Mouse (Mus musculus): ENCODE measurements around the gene Fancc.
A peak's percentile ranks its signal among the peaks of the same experiment; 100 is the strongest.

Gene Fancc

GRCm38 (mm10) chr13:63246332-63246940 is 250.6 kb downstream of the Fancc start:
- DNase-seq (ENCODE audit: low spot score) = peak; percentile 39

- peak; percentile 42 for DNase-seq (ENCODE audit: low spot score)
These were observed 251.3 kb downstream of the Fancc start for GRCm38 (mm10) chr13:63245812-63246211.

- peak; percentile 29 for DNase-seq (ENCODE audit: low spot score)
These were observed 251.9 kb downstream of the Fancc start for GRCm38 (mm10) chr13:63245218-63245617.

- DNase-seq (ENCODE audit: low spot score) = peak; percentile 36
These were observed 252.7 kb downstream of the Fancc start for GRCm38 (mm10) chr13:63244425-63244824.

DNA sequence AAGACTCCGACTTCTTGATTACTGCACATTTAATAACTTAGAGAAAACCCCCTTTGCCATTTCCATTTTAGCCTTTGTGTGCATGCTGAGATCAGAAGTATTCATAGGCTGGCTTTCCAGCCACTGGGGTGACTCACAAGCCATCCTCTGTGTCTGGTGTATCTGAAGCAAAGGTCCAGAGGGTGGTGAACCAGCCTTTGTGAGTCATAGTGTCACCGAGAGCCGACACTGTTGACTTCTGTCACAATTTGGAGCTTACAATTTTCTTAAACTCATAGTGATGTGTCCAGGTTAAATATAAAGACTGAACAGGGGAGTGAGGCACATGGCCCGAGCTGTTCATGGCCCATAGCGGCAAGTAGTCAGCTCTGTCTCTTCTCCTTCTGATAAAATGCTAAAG is 253.5 kb downstream of the Fancc start:
- DNase-seq (ENCODE audit: low spot score) = peak; percentile 73

DNA sequence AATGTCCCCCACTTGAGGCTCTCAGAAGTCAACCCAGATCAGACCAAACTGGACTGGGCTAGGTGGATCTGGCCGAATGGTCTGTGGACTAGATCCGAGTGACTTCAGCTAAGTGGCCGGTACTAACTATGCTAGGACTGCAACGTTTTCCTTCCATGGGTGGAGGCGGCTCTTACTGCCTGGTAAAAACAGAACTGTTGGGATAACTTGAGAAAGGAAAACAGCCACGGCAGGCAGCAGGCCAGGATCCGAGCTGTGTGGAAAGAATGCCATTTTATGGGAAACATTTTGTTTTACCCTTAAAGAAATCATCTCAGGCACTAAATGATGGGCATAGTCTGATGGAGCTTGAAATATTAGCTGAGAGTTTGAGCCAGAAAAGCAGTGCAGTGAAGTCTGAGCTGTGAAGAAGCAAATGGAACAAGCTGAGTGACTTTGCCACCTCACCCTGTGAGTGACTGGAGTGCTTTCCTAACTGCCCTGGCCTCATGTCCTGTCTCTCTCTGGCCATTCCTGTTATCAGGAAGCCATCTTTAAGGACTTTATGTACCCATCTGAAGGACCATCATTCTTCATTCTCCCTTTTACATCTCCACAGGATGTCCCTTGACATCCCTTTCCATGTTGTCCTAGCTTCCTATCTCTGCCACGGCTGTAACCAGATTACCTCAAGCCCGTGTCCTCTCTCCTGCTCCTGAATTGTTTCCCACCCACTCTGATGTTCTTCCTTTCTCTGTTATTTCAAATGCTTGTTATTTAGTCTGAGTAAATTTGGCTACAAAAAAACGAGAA is 254.5 kb downstream of the Fancc start:
- peak; percentile 23 for DNase-seq (ENCODE audit: low spot score)

DNA sequence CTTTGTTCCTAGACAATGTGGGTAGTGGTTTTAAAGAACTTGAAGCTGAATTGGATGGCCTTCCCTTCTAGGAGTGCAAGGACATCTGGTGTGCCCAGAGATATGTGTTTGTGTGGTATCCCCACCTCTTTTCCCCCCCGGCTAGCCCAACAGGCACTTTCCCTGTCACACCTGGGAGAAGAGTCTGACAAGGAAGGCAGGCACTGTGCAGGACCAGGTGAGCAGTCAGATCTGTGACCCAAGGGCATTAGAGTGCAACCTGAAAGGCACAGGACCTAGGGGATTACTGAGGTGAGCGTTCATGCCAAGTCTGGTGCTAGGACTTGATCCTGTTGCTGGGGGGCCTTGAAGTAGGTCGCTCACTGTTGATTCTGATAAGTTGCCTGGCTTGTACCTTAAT is 255.4 kb downstream of the Fancc start:
- no peak for DNase-seq (ENCODE audit: low spot score)

DNA sequence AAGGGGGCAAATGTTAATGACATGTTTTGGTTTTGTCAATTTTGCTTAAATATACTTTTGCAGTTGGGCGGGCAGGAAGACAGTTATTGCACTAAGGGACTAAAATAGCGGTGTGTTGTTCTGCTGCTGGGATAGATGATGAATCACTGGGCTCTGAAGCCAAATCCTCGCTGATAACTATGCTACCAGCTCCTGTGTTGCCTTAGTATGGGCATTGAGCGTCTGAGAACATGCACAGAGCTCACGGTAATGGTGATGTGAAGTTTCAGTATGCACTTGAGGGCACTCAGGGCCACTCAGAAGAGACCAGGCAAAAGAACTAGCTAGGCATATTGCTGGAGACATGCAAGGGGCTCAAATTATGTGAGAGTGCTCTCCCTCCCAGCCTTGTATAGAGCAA is 256.2 kb downstream of the Fancc start:
- DNase-seq (ENCODE audit: low spot score) = no peak

GRCm38 (mm10) chr13:63239877-63240671 is 257.0 kb downstream of the Fancc start:
- DNase-seq (ENCODE audit: low spot score) = peak; percentile 72

DNA sequence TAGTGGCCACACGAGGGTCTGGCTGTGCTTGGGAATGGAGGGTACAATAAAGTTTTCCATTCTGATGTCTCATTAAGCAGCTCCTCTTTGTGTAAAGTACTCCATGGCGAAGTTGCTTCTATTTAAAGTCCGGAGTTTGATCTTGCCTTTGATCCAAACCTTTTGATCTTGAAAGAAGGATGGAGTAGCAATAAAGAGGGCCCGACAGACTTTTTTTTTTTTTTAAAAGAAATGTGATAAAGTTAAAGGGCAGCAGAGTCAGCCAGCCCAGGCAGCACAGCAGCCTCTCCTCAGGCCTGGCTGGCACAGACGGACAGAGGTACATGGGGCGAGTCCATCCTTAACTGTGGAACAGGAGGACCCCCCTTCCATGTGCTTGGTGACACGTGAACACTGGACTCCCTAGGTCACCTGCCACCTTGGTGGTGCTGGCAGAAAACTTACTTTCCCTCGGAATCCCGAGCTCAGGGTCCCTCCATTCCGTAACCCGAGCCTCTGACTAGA is 257.7 kb downstream of the Fancc start:
- DNase-seq (ENCODE audit: low spot score) = peak; percentile 41

DNA sequence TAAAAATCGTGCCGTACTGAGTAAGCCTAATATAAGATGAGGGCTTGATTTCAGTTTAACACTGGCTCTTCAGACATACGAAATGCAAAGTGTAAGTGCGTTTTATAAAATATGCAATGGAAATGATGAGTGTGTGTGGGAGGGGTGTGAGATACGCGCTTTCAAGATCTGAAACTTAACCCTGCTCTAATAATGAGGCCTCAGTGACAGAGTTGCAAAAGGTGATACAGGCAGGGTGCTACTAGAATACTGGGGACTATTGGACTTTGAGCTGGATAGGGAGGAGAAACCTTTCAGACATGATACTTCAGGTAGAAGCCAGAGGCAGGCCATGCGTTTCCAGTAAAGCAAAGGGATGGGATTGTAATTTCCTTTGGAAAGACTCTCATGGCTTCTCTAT is 259.0 kb downstream of the Fancc start:
- no peak for DNase-seq (ENCODE audit: low spot score)

DNA sequence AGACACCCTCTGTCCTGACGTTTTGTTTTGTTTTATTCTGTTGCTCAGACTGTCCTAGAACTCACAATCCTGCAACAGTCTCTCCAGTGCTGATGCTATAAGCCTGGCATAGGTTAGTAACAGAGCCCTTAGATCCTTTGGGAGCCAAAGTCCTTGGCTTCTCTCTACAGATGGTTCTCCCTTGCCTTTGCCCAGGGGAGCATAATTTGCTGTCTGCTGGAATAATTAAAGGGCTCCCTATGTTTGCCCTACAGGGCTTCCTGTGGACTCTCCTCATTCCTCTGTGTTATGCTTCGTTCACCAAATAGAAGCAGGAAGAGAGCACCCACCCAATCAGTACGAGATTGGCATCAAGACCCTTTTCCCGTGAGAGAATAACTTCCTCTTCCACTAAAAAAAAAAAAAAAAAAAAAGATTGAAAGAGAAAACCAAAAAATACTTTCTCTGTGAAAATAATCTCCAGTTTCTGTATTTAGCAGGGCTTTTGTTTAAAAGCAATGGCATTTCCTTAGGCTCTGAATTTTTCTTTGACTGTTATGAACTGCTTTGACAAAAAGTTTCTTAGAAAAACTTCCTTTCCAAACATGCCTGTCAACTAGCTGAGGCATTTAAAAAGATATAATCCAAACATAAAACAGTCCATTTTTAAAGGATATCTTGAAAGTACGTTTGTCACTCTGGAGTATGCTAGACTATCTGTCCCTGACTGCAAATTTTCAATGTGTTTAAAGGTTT is 260.8 kb downstream of the Fancc start:
- no peak for DNase-seq (ENCODE audit: low spot score)

- DNase-seq (ENCODE audit: low spot score) = no peak
These were observed 261.5 kb downstream of the Fancc start for GRCm38 (mm10) chr13:63235551-63235950.

Measured in MN1 (cell line).